Mouse (Mus musculus): ENCODE results near the gene Pla1a. TPM values are rescaled to one million over a fixed set of nuclear protein-coding genes. Genes with fewer than 3 reads are reported as not detected.

The Pla1a gene
- polyA plus RNA-seq (2012; rRNA removed): 0.78 and 2.5 TPM in 2 replicates

DNA sequence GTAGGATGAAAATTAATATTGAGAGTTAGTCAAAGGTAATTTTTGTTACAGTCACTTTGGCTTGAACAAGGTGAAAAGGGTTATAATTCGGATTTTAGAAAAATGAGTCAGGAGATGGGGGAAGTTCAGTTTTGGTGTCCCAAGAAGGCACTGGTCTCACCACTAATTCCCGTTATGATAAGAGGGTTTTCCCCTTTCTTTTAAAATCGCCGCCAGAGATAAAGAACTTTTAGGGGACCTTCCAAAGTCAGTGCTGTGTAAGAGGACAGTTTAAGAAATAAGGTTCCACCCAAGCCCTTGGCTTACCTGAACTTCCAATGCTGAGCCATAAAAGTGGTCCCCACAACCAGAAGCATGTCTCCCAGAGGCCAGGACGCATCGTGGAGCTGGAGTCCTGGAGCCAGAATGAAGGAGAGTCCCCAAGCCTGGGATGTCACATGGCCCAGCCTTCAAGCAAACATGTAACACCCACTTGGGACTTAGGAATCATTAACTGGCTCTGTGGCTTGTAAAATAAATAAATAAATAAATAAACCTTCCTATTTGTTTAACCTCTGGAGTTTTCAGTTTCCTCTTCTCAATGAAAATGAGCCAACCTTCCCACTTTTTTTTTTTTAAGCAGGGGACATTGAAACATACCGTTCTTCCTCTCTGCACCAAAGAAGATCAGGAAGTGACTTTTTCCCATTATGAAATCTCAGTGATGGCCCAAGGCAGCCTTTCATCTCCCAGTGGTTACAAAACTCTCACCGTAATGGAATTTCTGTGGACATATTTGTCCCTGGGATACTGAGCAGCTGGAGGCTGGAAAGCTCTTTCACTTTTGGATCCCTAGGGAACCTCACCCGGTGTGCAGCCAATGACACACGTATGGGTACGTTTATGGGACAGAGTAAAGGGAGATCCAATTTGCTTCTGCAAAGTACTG is at the start of gene Pla1a:
Gene Pla1a (minus strand): TSS at position 648 of the 928 bp plus-strand sequence.

DNA sequence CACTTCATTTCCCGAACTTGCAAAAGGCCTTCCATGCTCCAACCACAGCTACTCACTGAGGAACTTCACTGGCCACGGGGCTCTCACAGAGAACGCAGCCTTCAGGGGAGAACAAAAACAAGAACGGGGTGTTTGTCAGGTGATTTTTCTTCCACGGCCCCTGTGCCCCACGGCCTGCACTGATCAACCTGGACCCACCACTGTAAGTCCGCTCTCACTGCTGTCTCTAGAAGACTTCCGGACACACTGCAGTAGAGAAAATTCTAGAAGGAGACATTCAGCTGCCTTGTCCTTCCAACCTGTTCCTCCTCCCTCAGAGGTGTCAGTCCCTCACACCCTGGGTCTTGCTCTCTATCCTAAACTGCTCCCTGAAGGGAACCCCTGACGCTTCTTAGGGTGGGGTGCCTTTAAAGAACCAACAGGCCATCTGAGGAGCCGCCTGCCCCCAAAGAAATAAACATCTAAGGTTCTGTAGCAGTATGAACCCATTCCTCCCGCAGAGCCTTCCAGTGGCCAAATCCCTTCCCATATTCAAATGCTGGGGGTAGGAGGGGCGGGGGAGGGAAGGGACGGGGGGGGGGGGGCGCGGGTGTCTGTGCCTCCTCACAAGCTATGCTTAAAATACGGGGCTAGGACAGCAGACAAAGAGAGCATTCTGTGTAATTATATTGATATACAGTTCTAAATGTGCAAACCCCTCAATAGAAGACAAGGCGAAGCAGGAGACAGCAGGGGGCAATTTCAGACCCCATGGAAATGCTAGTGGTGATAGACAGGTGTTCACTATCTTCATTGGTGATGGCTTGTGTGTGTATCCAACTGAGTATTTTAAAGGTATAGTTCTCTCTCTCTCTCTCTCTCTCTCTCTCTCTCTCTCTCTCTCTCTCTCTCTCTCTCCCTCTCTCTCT is 22.8 kb upstream of the Pla1a start, which contains the start of gene Cd80:
Gene Cd80 (plus strand): TSS at position 51 of the 908 bp plus-strand sequence.

DNA sequence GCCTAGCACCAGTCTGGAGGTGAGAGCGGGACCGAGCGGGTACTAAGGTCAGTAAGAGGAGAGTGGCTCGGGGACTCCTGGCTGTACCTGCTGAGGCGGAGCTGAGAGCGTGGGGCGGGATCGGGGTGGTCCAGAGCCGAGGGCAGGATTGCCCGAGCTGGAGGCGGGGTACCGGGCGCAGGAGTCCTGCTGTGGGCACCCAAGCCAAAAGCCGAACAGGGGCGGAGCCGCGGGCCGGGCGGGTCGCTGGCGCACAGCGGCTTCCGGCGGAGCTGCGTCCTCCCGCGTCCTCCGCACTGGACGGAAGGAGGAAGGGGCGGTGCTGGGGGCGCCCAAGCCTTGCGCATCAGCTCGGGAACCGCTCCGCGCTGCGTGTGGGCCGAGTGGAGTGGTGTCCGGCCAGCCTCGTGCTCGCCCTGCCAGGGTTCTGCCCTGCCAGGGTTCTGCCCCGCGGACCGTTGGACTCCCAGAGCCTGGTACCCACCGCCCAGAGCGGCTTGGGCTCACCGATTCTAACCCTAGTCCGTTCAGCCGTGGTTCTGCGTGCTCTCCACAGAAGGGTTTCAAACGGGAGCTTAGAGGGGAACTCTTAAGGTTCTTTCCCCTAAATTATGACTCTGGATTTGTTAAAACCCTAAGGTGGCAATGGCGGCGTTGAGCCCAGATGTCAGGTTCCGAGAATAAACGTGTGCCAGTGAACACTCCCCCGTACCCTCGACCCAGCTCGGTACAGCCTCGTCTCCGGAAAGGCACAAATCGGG is 19.7 kb upstream of the Pla1a start, which contains the start of gene Adprh:
Gene Adprh (minus strand): TSS at position 262 of the 761 bp plus-strand sequence.

GRCm38 (mm10) chr16:38361933-38362332 is 71.0 kb downstream of the Pla1a start, which contains the start of gene Popdc2:
Popdc2 (plus strand) TSS chr16:38362209.

DNA sequence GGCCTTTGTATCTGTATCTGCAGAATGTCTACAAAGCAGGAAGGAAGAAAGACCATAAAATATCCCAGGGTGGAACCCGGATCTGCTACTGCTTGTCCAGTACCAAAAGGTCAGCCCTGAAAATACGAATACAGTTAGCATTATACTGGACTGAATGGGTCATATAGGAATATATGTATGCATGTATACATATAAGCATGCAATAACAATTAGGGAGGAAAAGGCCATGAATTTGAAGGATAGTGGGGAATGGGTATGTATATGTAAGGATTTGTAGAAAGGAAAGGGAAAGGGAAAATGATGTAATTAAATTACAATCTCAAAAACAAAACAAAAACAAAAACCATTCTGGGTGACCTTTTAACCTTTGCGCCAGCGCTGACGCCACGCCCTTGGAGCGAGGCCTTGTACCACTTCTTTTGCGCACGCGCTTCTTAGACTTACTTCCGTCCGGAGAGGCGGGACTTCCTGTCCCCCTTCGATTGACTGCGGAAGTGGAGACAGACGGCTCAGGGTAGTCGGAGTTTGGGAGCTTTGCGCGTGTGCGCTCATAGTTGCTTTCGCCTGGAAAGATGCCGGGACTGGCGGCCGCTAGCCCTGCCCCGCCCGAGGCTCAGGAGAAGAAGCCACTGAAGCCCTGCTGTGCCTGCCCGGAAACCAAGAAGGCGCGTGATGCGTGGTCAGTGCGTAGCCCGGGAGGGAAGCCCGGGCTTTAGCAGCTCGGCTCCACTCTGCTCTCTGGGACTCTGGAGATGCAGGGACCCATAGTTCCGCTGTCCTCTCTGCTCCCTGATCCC is 86.2 kb downstream of the Pla1a start, which contains the start of the genes Cox17 and Gm21987:
Gene Cox17 (plus strand): TSS at position 463 of the 797 bp plus-strand sequence.
Gene Gm21987 (plus strand): TSS at position 512 of the 797 bp plus-strand sequence.

Other genes starting within 250 kb of the Pla1a start
- gene Nr1i2, start 138.3 kb downstream of the Pla1a start, polyA plus RNA-seq (2012; rRNA removed): not detected in 2 replicates
- gene Maats1, start 91.0 kb downstream of the Pla1a start, polyA plus RNA-seq (2012; rRNA removed): 1.0 and 1.3 TPM in 2 replicates
- gene Cox17, start 86.2 kb downstream of the Pla1a start, polyA plus RNA-seq (2012; rRNA removed): 82.8 and 82.9 TPM in 2 replicates
- gene Gm21987, start 86.1 kb downstream of the Pla1a start, polyA plus RNA-seq (2012; rRNA removed): not detected in 2 replicates
- 0.76 and 0.94 TPM in 2 replicates for gene Popdc2, start 70.9 kb downstream of the Pla1a start, polyA plus RNA-seq (2012; rRNA removed)
- 61.2 and 64.9 TPM in 2 replicates for gene Adprh, start 19.6 kb upstream of the Pla1a start, polyA plus RNA-seq (2012; rRNA removed)
- gene Cd80, start 22.4 kb upstream of the Pla1a start, polyA plus RNA-seq (2012; rRNA removed): 0.53 and 0.87 TPM in 2 replicates
- gene Timmdc1, start 89.5 kb upstream of the Pla1a start, polyA plus RNA-seq (2012; rRNA removed): 16.5 and 18.9 TPM in 2 replicates
- 53.7 and 56.0 TPM in 2 replicates for gene Poglut1, start 117.1 kb upstream of the Pla1a start, polyA plus RNA-seq (2012; rRNA removed)
- gene Tmem39a, start 125.6 kb upstream of the Pla1a start, polyA plus RNA-seq (2012; rRNA removed): 56.6 and 61.0 TPM in 2 replicates

All from central nervous system, embryonic 18 days (tissue).